Mouse (Mus musculus): ENCODE results near the gene Slc9b2.

GRCm38 (mm10) chr3:135327176-135327575 is 19.7 kb downstream of the Slc9b2 start:
- TF ChIP-seq HCFC1 (IDR thresholded peaks at IDR 0.05; ENCODE audit: borderline replicate concordance, insufficient read depth, low read length): no peak
- TF ChIP-seq CHD2 (IDR thresholded peaks at IDR 0.05; ENCODE audit: low read depth, low read length): no peak
- TF ChIP-seq ZNF384 (IDR thresholded peaks at IDR 0.05; ENCODE audit: low read depth, low read length): no peak
- no peak for TF ChIP-seq MAFK (IDR thresholded peaks at IDR 0.05; ENCODE audit: insufficient read depth, low read depth, low read length)
- TF ChIP-seq ZC3H11A (IDR thresholded peaks at IDR 0.05; ENCODE audit: borderline replicate concordance, low read depth, low read length): no peak
